Mouse (Mus musculus) urinary bladder, postnatal 4 days (tissue): ENCODE measurements at regions not wholly inside any gene's neighbourhood (a gene's known extent, or its start where the extent isn't known, plus 50 kb on each side); places are given as distances from the start of the nearest gene placed in this dataset.

Source experiments
- DNase-seq, 2 experiments: peaks; one replicate each; pipeline ENCODE4 v3.0.0; 2021 to 2022; ENCODE audit warnings: low spot score in 2 of 2

- no peak for DNase-seq
These were observed 72.2 kb upstream of the Boc start for GRCm38 (mm10) chr16:44630861-44631260.

DNA sequence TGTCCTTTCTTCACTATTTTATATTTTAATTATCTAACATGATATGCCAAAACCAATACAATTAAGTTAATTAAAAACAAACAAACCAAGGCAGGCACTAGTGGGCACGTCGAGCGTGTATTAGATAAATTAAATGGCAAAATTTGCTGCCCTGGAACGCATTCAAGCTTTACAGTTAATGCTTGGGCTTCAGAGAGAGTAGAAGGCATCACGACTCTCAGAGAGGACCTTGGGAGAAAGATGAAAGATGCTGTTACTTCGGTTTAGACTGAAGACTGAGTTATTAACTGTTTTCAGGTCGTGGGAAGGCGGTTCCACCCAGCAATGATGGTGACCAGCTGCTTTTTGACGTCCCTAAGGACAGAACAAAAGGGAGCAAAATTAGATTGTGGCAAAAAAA is 71.7 kb upstream of the Boc start:
- DNase-seq, result no peak

- DNase-seq, result no peak
These were observed 70.9 kb upstream of the Boc start for GRCm38 (mm10) chr16:44629296-44630275.

- DNase-seq, result peak in 1 of 2 experiments; percentile 62
These were observed 67.2 kb upstream of the Boc start for GRCm38 (mm10) chr16:44625871-44626293.

- DNase-seq, result no peak
These were observed 66.5 kb upstream of the Boc start for GRCm38 (mm10) chr16:44625108-44625616.

- no peak for DNase-seq
These were observed 62.9 kb upstream of the Boc start for GRCm38 (mm10) chr16:44621573-44621972.

DNA sequence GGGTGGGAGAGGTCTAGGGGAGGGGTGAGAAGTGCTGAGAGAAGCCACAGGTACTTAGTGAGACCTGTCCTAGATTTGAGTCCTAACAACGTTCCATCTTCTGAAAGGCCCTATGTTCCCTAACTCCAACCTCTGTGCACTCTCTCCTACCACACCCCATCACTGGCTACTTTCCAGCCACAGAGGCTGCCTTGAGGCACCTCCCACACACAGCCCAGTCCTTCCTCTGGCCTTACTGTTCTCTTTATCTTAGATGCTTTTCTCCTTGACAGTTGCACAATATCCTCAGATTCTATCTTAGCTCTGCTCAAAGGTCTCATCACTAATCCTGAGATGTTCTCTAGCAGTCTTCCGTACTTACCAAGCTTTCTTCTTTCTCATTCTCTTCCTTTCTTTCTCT is 61.8 kb upstream of the Boc start:
- DNase-seq, result no peak

- DNase-seq, result no peak
These were observed 60.9 kb upstream of the Boc start for GRCm38 (mm10) chr16:44619476-44620103.

- no peak for DNase-seq
These were observed 58.3 kb upstream of the Boc start for GRCm38 (mm10) chr16:44617041-44617440.

DNA sequence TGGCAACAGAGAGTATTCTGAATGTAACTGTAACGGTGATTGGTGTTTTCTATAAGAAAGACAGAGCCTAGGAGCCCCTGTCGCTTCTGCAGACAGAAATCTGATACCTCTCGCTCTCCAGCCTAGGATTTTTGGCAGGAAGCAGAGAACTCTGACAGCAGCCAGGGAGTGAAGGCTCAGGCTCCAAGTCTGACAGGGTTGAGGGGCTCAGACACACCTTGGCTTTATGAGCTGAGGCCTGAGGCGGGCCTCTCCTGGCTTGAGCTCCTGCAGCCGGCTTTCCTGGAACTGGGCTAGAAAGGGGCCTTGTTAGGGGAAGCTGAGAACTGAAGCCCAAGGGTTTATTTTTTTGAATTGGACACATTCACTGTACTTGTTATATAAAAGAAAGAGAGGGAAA is 57.7 kb upstream of the Boc start:
- DNase-seq, result peak; percentile 67 to 70

DNA sequence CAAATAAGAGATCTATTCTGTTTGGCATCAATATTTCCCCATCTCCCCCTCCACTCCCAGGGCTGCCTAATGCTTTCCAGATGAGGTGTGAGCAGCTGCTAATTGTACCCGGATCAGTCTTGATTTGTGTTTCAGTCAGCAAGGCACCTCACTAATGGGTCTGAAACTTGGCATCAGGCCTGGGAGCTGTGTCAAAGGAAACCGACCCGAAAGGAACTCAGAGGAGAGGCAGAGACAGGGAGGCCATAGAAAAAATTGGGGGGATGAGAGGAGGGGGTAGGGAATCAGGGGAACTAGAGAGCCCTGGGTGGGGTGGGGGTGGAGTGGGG is 57.1 kb upstream of the Boc start:
- peak in 1 of 2 experiments; percentile 38 for DNase-seq

DNA sequence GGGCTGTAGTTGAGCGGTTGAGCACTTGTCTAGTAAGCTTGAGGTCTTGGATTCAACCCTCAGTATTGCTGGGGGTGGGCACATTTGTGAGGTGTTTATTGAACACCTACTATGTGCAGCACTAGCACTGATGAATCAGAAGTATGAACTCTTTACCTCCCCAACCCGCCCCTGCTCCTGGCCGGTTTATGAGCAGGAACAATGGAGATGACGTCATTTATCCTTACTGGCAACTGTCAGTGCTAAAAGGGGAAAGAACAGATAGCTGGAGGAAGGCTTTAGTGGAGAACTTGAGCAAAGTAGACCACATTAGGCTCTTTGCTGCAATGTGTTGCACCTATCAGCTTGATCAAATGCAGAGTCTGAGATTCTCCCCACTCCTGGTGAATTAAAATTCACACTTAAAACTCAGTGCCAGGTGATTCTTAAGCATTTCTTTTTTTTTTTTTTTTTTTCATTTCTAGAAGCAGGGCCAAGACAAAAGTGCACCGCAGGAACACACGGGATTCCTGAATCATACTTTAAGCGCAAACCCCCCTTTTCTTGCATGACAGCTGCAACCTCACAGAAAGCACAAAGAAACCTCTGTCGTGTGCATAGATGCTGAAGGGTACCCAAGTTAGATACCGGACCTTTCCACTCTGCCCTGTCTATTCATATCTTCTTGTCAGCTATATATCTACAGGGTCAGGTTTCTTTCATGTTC is 56.6 kb upstream of the Boc start:
- no peak for DNase-seq

GRCm38 (mm10) chr16:44614235-44614634 is 55.5 kb upstream of the Boc start:
- DNase-seq, result no peak

DNA sequence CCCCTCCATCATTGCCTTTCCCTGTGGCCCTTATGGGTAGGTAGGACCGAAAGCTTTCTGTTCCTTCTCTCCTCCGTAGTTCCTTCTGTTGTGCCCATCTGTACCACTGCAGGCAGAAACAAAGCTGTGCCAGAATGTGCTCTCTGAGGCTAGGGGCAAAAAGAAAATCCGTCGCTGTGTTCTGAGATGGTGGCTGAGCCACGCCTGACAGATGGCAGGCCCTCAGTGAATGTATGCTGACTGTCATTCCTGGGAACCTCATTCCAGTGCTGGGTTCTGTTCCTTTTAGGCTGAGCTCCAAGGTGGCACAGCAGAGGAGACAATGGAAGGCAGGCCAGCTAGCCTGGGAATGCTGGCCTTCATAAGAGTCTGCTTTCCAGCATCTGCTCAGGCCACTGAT is 54.0 kb upstream of the Boc start:
- DNase-seq, result no peak

GRCm38 (mm10) chr16:44611525-44611924 is 52.8 kb upstream of the Boc start:
- DNase-seq, result no peak

GRCm38 (mm10) chr16:44608586-44608985 is 49.9 kb upstream of the Boc start:
- DNase-seq, result no peak
